Mouse (Mus musculus): Measurements from ENCODE around the gene Anapc11. TPM values are rescaled to one million over a fixed set of nuclear protein-coding genes. Genes with fewer than 3 reads are reported as not detected.
"Not testable (repeated sequence)": the region's sequence is repeated elsewhere in the genome, so short reads cannot be mapped to it uniquely, and the experiment has no call there.

Gene Anapc11
- total RNA-seq, 2 experiments from 2014 or later = 93.5 to 97.0 TPM

GRCm38 (mm10) chr11:120574278-120574600 lies 24.0 kb upstream of the Anapc11 start:
- no peak for DNase-seq (ENCODE audit: low spot score in 2 of 2)

GRCm38 (mm10) chr11:120575046-120575445 lies 23.2 kb upstream of the Anapc11 start:
- no peak for DNase-seq (ENCODE audit: low spot score in 2 of 2)

GRCm38 (mm10) chr11:120575940-120576339 lies 22.3 kb upstream of the Anapc11 start:
- DNase-seq (ENCODE audit: low spot score in 2 of 2) = no peak

GRCm38 (mm10) chr11:120576365-120576981 lies 21.7 kb upstream of the Anapc11 start:
- DNase-seq (ENCODE audit: low spot score in 2 of 2) = no peak

- DNase-seq (ENCODE audit: low spot score in 2 of 2) = peak in 1 of 2 experiments; percentile 14
Measured at GRCm38 (mm10) chr11:120577211-120578023, 20.8 kb upstream of the Anapc11 start.

- DNase-seq (ENCODE audit: low spot score in 2 of 2) = no peak
Measured at GRCm38 (mm10) chr11:120578024-120578693, 20.1 kb upstream of the Anapc11 start.

- no peak for DNase-seq (ENCODE audit: low spot score in 2 of 2)
Measured at GRCm38 (mm10) chr11:120578694-120579243, 19.5 kb upstream of the Anapc11 start.

GRCm38 (mm10) chr11:120579316-120580107 lies 18.7 kb upstream of the Anapc11 start:
- peak in 1 of 2 experiments; percentile 78 for DNase-seq (ENCODE audit: low spot score in 2 of 2)

GRCm38 (mm10) chr11:120580190-120580589 lies 18.0 kb upstream of the Anapc11 start:
- DNase-seq (ENCODE audit: low spot score in 2 of 2) = no peak

- DNase-seq (ENCODE audit: low spot score in 2 of 2) = peak in 1 of 2 experiments; percentile 39
Measured at GRCm38 (mm10) chr11:120580871-120581331, 17.3 kb upstream of the Anapc11 start.

- peak; percentile 85 to 91 for DNase-seq (ENCODE audit: low spot score in 2 of 2)
Measured at GRCm38 (mm10) chr11:120581490-120582267, 16.5 kb upstream of the Anapc11 start, which contains the start of gene Arhgdia. Gene Arhgdia, minus strand, starts transcription at chr11:120581624.

- peak in 1 of 2 experiments; percentile 33 for DNase-seq (ENCODE audit: low spot score in 2 of 2)
Measured at GRCm38 (mm10) chr11:120582268-120582981, 15.8 kb upstream of the Anapc11 start.

- DNase-seq (ENCODE audit: low spot score in 2 of 2) = not testable (repeated sequence)
Measured at GRCm38 (mm10) chr11:120582982-120583293, 15.3 kb upstream of the Anapc11 start.

- no peak for DNase-seq (ENCODE audit: low spot score in 2 of 2)
Measured at GRCm38 (mm10) chr11:120583937-120584336, 14.3 kb upstream of the Anapc11 start.

GRCm38 (mm10) chr11:120588531-120588930 lies 9.7 kb upstream of the Anapc11 start:
- no peak for DNase-seq (ENCODE audit: low spot score in 2 of 2)

- no peak for DNase-seq (ENCODE audit: low spot score in 2 of 2)
Measured at GRCm38 (mm10) chr11:120597240-120598235, 683 bp upstream of the Anapc11 start.

- no peak for DNase-seq (ENCODE audit: low spot score in 2 of 2)
Measured at GRCm38 (mm10) chr11:120598990-120599549, 849 bp downstream of the Anapc11 start.

- no peak for DNase-seq (ENCODE audit: low spot score in 2 of 2)
Measured at GRCm38 (mm10) chr11:120600716-120601115, 2.5 kb downstream of the Anapc11 start.

All from layer of hippocampus, adult 18-20 months (tissue).